Mouse (Mus musculus) naive thymus-derived CD4-positive, alpha-beta T cell, adult 2 months (primary cell): ENCODE data around the gene Trex1.

ENCODE experiments used
- DNase-seq: peaks from one replicate; pipeline ENCODE4 v3.0.0-alpha.2; 2011; ENCODE audit warnings: low read depth

The Trex1 gene

DNA sequence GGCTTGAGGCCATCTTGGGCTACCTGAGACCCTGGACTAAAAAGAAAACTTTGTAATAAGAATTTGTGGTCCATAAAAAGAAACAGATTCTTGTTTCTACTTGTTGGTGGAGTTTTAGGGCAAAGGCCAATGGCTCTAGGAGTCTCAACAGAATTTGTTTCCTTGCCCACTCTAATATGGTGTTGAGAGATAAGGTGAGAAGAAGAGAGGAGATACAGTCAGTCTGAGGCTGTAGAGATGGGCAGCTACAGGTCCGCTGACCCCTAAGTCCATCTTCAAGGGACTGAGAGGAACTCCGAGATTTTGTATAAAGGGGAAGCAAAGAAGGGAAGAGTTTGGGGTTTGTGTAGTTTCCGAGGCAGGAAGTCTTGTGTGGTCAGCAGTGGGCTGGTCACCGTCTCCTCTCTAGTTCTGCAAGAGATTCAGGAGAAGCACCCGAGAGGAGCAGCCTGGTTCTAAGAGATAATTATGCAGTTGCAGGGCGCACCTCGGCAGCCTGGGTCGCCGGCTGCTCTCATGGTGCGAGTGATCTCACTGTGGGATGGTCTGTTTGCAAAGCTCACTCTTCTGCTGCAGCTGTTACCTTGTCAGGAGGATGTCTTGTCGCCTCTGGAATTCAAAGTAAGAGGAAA lies 42.4 kb downstream of the Trex1 start:
- DNase-seq, result no peak

DNA sequence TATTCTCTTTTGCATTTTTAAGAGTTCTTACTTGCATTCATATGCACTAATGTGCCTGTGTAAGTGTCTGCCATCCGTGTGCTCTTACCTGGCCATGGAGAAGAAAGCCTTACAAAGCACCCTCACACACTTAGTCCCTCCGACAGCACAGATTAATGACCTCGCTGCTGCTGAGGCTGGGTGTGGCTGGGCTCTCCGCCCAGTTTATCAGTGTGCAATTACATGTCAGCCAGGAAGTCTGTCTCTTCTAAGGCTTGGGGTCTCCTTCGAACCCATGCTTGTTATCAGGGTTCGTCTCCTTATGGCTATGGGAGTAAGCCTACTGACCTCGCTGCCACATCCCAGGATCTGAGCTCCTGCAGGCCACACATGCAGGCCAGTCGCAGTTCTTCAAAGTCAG lies 44.1 kb downstream of the Trex1 start:
- no peak for DNase-seq

DNA sequence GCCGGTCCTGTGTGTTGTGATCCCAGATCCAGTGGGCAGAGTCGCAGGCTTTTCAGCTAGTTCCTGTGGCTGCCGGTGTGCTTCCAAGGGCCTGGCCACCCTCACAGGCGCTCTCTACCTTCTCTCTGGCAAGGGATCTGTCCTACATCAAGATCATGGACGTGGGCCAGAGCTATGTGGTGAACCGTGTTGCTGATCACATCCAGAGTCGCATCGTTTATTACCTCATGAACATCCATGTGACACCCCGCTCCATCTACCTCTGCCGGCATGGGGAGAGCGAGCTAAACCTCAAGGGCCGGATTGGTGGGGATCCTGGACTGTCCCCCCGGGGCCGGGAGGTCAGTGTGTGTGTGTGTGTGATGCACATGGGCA lies 49.2 kb downstream of the Trex1 start:
- no peak for DNase-seq

DNA sequence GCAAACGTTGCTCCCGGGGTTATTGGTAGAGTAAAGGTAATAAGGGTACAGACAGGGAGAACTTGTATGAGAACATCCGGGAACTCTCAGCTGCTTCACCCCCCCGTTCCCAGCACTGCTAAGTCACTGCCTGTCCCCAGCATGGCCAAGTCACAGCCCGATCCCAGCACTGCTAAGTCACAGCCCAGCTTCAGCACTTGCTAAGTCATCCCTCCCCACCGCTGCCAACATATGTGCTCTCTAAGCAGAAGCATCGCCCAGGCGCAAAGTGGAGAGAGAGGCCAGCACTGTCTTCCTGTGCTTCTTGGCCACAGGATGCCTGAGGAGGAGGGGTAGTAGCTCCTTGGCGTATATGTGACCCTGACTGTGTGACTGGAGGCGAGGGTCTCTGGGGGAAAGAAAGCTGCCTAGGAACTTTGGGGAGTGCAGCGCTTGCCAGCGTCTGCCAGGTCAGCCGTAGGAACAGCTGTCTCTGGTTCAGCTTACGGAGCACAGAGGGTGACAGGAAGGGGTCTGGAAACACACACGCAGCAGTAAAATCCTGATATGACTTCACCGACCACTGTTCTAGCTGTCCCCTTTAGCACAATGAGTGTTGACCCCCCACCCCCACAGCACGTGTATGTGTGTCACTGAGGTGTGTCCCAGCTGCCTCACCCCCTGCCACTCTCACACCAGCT lies 49.8 kb downstream of the Trex1 start:
- DNase-seq, result peak; percentile 25

DNA sequence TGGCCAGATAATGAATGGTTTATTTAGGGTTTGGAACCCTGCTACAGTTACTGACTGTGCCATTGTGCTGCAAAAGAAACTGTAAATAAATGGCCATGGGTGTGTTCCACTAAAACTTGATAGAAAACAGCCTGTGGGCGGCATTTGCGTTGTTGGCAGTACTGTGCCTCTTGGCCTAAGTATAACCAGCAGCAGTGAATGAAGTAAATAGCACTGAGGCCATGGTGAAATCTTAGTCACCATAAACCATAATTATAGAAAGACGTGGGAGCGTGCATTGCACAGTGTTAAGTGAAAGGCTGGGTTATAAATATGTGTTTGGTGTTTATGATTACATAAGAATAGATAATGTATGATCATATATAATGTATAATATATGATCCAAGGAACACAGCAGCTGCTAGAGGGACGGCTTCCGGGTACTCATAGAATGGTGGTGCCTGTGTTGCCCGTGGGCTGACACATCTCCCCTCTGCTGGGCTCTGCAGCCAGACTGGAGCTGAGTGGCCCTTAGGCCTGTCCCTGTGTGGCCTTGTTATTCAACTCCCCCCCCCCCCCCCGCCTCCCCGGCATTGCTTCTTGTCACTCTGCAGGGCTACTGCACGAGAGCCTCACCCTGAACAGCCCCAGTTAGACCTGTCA lies 50.4 kb downstream of the Trex1 start:
- no peak for DNase-seq

DNA sequence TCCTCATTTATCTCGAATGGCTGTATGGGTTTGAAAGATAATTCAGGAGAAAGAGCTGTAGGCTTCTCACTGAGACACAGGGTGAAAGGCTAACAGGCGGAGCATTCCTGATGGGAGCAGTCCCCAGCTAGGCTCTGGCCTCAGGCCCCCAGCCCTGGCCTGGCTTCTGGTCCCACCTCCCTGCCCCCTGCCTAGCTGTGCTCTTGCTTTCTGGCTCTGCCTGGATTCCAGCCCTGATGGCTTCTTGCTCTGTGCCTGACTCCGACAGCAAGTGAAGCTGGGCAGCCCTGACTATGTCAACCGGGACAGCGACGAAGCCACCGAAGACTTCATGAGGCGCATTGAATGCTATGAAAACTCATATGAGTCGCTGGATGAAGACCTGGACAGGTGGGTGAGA lies 51.5 kb downstream of the Trex1 start:
- no peak for DNase-seq
